Mouse (Mus musculus): Measurements from ENCODE around the gene Olfr1093.

Olfr1093 gene

GRCm38 (mm10) chr2:86782179-86782578 is at the start of gene Olfr1093:
Gene Olfr1093 (plus strand): TSS chr2:86782479.
- no peak for DNase-seq

DNA sequence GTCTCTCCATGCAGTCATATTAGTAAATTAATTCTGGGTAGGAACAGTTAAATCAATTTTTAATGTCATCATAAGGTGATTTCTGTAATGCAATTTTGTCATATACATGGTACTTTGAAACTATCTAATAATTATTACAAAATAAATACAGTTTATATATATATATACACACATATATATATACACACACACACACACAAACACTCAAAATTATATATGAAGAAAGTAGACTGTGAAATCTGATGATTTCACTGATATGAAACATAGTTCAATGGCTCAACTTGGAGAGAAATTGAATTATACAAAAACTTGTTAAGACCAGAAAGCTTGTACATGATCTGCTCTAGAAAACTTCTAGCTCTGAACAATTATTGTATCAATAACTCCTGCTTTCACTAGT is 48.7 kb upstream of the Olfr1093 start, which contains the start of gene Olfr1089:
Gene Olfr1089, minus strand, starts transcription at position 101 of the 400 bp plus-strand sequence.
- DNase-seq = no peak

- no peak for DNase-seq
Observed at GRCm38 (mm10) chr2:86758893-86759292, 23.4 kb upstream of the Olfr1093 start, which contains the start of gene Olfr1090. Gene Olfr1090 (minus strand): TSS chr2:86758993.

- DNase-seq = no peak
Observed at GRCm38 (mm10) chr2:86761050-86761449, 21.2 kb upstream of the Olfr1093 start.

DNA sequence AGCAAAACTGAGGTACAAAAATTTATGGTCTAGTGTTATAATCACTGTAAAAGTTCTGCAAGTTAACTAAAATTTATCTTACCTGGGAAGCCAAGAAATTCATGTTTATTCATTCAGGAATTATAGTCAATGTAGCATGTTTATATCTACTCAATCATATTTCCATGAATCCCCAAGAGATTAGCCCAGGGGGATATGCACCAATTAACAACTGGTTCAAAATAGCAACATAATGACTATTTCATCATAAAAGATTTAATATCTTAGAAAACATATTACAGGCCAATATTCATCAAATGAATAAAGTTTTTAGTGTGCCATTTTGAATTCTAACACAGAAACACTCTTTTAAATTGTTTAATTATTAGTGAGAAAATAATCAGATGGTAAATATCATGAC is 27.6 kb downstream of the Olfr1093 start, which contains the start of gene Olfr141:
Gene Olfr141, minus strand, starts transcription at position 101 of the 400 bp plus-strand sequence.
- no peak for DNase-seq

GRCm38 (mm10) chr2:86824363-86824762 is 42.1 kb downstream of the Olfr1093 start, which contains the start of gene Olfr1094:
Gene Olfr1094 (plus strand): TSS chr2:86824663.
- DNase-seq = no peak
